Mouse (Mus musculus) gastrocnemius, adult 18-20 months (tissue): ENCODE data around the gene Ephb2. TPM values are rescaled to one million over a fixed set of nuclear protein-coding genes. Genes with fewer than 3 reads are reported as not detected.

Experiments used
- DNase-seq: peaks from one replicate; pipeline ENCODE4 v3.0.0; 2021; ENCODE audit warnings: low spot score
- total RNA-seq, 2 experiments: library from RNA; stranded (reverse); gene quantifications; 2 replicates each; pipeline ENCODE4 v1.2.3; 2021

Gene Ephb2
- total RNA-seq, 2 experiments from 2014 or later: 0.53 to 0.74 TPM

DNA sequence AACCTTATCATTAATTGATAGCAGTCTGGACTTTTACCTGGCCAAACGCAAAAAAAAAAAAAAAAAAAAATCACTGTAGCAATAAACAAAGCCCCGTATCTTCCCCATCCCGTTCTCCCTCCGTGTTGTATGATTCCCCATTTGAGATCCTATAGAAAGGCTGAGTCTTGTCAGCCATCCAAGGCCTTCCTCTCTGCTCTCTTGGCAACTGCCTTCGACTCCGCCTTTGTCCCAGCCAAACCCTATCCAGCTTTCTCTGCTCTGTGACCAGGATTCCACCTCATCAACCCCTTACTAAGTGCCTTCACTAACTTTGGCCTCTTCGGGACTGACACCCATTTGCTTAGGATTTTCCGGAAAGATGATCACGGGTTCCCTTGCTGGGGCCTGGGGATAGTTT lies 2.2 kb upstream of the Ephb2 start:
- no peak for DNase-seq

DNA sequence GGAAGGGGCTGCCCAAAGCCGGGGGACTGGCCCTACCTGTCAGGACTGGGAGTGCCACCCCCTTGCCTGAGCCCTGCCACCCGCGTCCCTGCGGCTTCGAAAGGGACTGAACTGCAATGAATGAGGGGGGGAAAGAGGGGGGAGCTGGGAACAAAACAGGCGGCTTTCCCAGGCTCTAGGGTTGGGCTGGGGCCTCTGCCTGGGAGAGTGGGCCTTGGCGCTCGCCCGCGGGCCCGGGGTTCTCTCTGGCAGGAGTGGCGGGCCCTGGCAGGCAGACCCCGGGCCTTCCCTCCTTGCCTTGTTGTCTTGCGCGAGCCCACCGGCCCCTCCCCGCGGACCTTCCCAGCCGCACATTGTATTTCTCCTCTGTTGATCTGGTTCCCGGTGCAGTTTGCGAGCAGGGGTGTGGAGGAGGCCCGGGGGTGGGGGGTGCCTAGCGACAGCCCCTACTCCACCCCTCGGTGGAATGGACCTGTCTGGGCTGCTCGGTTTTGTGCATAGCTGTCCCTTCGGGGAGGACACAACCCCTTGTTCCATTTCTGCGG lies 671 bp upstream of the Ephb2 start:
- DNase-seq: no peak

DNA sequence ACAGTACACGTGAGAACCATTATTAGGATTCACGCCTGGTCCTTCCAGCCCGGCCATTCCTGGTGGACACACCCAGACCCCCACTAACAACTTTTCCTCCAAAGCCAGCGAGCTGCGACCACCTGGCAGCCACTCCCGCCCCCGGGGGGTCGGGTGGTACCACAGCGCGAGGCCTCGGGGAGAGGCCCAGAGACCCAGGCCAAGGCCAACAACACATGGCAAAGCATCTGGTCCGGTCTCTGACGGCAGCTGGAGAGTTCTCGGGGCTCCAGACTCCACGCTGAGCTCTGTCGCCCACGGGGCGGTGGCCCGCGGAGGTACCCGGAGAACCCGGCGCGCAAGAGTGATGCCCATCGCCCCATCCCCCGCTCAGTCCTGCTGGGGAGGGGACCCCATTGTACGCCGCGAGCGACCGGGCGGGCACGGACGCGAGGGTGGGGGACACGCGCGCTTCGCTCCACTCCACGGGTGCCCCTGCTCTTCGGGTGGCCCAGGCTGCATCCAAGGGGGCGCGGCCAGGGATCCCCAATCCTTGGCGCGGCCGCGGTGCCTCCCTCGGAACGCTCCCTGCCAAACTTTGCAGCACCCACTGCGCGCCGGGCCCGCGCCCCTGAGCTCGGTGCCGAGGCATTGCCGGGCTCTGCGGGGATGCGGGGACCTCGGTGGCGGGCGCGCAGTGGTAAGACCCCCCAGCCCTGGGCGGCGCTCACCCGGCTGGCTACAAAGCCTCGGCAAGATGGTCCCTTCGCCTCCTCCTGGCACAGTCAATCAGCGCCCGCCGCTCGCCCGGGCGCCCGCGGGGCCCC lies 770 bp downstream of the Ephb2 start:
- no peak for DNase-seq

DNA sequence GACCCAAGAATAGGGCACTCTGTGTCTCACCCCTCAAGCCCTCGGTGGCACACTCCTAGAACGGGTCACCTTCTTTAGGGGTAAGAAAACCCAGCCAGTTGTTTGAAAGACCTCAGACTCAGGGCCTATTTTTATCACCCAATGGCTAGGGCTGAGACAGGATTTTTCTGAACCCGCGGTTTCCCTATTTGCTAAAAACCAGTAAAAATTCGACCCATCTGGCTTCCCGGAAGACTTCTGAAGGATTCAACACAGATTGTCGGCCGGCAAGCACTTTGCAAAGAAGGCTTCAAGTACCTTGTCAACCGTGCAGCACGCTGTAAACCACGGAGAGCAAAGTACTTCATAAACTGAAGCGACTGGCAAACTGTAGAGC lies 1.4 kb downstream of the Ephb2 start:
- no peak for DNase-seq

DNA sequence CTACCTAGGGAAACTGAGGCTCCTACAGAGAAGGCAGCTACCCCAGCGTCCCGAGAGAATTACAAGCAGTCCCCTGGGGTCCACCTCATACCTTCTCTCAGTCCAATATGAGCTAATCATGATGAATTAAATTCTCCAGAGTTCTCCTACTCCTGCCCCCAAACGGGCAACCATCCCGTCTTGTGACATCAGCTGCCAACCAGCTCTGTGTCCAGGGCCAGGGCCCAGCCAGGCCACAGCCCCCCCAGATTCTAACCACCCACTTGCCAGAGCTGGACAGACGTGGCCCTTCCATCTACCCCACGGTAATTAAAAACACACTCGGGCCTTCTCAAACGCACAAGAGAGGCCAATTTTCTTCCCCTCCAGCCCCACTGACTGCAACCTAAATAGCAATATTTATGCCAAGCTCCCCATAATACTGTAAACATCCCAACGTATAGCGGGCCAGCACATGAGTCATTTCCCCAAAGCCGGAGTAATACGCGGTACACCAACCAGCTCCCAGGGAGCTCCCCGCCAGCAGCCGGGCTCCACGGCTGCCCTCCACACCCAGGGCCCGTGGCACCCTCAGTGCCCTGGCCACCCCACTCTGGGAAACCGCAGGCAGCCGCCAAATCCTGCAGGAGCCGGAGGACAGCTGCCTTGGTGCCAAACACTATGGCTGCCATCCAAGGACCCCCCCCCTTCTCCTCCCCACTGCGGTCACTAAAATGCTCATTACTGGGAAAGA lies 2.0 kb downstream of the Ephb2 start:
- DNase-seq: no peak

DNA sequence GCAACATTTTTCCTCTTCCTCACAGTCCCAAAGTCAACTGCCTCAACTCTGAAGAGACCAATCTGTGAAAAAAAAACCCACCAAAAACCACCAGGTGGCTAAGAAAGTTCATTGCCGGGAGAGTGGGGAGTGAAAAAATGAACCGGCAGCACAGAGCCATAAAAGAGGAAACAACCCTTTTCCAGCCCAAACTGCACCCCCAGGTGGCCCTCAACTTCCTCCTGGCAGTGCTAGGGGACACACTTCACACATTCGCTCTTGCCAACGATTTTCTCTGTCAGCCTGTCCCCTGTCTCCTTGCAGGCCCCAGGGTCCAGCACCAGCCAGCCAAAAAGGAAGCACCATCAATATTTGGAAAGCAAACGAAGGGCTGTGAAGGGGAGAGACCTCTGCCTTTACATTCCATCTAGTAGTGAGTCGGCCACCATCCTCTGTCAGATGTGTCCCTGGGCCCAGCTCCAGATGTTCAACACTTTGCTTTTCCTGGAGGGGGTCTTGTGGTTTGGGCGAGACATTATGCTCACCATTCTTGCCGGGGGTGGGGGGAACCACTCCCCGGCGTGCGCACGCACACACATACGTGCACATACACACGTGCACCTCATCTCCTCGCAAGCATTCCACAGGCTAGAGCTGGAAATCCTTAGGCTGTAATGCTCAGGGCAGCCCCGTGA lies 3.1 kb downstream of the Ephb2 start:
- no peak for DNase-seq

DNA sequence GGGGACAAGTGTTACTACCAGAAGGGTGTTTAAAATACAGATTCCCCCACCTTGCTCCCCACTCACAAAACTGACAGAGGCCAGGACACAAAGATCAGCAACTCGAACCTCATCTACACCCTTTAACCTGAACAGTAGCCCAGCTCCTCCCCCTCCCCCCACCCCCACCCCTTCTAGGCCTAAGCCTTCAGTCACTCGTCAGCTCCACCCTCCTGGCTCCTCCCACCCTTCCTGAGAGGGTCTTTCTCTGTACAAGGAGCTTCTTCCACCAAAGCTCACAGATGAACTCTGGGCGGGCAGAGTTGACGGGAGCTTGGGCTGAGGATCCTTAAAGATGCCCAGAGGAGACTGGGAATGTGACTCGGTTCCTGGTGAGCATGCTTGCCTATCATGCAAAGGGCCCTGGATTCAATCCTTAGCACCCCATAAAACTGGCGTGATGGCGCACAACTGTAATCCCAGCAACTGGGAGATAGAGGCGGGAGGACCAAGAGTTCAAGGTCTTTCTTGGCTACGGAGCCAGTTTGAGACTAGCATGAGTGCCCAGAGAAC lies 5.4 kb downstream of the Ephb2 start:
- no peak for DNase-seq

DNA sequence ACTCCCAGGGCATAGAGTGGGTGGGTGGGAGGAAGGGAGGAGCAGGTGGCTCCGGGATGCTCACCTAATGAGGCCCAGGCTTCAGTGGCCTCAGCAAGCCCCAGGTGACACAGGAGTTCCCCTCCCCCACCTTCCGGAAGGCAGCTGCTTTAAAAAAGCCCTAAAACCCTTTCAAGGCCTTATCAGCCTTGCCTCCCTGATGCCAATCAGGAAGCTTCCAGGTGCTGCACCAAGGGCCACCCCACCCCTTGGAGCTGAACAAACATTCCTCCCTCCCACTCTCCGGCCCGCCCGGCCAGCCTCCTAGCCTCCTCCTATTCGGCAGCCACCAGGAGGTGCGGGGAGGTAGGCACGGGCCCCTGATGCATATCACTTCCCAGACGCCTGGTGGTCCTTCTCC lies 6.0 kb downstream of the Ephb2 start:
- no peak for DNase-seq

DNA sequence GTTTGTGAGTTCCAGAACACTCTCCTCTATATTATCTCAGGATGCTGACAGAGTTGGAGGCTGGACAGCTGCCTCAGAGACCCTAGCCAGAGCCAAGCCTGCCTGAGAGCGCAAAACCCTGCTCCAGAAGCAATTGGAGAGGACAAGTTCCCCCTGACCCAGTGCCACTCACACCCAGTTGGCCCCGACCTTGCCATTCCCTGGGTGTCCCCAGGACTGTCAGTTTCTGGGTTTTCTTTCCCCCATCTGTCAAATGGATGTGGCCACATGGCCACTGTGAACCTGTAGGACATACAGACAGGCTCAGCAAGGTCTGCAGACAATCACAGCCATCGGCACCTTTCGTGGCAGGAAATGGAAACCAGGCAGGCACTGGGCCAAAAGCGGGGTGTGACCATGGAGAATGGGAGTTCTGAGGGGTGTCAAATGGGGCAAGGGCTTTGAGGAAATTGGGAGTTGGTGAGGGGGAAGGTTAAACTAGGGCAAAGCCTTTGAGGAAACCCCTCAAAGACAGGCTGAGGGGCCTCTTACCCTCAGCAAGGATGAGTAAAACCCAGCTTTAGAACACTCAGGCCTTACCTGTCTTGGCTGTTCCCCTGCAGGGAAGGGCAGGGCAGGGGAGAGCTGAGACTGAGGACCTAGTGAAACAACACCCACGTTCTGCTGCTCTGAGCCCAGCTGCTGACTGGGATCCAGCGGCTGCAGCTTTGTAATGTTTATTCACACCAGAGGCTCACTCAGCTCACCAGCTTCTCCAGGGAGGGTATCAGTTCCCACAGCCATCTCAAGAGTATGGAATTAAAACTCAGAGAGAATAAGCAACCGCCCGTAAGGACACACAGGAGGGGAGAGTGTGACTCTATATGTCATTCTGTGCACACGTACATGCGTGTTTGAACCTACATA lies 6.9 kb downstream of the Ephb2 start:
- DNase-seq: no peak

DNA sequence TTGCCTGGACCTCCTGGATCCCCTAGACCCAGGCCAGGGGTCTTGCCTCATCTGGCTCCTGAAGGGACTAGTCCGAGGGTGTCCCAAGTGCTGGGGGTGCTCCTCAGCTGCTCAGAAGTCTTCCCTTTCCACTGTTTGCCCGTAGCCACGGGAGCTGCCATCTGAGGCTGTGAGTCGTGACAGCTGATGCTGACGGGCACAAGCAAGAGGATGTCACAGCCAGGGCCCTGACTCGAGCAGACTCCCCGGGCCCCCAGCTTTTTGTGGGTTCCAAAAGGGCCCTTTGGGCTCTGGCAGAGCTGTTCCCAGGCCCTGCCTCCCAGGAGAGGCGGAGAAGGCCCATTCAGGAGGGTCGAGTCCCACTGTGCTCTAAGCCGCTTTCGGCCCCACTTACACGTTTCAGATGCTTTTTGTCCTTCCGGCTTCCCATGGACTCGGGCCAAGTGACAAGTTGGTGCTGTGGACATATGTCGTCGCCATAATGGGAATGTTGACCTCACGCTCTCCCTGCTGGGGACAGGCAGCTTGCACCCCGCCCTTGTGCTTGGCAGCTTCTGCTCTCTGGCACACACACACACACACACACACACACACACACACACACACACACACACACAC lies 10.7 kb downstream of the Ephb2 start:
- no peak for DNase-seq

DNA sequence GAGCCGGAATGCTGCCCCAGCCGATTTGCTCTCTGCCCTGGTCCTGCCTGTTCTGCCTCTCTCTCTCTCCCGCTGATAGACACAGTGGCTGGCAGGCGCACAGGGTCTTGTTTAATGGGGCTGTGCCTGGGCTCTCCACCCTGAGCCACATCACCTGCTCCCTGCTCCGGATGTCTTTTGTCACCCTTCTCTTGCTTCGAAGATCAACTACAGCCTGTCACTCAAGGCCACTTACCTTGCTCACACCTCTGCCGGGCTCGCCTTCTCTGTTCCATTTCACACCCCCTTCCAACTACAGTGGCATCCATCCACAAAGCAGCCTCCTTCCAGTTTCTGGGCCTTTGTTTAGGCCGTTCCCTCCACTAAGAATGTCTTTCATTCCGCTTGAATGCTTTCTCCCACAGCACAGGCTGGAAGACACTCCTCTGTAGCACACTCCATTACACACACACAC lies 15.7 kb downstream of the Ephb2 start:
- no peak for DNase-seq

DNA sequence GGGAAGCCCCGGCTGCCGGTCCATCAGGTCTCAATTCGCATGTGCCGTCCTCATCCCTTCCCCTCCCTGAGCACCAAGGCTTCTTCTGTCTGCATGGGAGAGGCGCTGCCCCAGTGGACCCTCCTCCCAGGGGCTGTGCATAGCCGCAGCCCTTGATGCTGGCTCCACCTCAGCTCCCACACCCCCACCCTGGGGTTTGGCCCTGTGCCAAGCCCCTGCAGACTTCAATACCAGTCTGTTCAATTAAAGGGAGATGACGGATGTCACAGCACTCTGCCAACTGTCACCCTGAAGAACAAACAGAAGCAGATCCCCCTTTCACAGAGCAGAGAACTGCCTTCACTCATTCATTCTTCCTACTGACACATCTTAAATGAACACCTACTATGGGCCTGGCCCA lies 19.1 kb downstream of the Ephb2 start:
- DNase-seq: no peak

DNA sequence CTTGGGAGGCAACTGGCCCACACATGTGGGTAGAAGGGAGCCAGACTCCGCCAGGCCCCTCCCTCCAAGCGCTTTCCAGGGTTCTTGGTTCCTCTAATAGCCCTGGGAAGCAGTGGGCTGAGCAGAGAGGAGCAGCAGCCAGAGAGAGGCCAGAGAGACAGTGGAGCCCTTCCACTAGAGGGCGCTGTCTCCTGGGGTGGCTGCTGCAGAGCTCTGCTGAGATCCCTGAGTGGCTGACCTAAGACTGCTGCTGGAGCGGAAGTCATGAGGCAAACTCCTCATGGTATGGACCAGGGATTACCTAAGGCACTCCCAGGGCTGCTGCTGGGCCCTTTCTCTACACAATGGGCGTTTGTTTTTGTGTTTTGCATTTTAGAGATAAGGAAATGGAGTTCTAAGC lies 20.4 kb downstream of the Ephb2 start:
- peak; percentile 24 for DNase-seq

DNA sequence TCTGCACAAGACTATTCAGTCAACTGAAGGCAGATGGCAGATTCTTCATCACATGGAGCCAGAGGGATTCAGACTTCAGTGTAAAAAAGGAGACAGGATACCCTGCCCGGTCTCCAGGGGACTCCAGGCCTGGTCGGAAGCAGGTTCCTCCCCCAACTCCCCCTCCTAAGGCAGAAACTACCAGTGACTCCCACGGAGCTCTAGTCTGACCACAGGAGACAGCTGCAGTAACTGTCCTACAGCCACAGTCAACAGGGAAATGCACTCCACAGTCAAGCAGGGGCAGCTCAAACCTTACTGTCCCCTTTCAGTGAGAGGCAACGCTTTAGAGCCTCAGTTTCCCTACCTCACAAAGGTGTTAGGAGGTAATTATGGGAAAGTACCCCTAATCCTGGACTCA lies 23.2 kb downstream of the Ephb2 start:
- DNase-seq: no peak

DNA sequence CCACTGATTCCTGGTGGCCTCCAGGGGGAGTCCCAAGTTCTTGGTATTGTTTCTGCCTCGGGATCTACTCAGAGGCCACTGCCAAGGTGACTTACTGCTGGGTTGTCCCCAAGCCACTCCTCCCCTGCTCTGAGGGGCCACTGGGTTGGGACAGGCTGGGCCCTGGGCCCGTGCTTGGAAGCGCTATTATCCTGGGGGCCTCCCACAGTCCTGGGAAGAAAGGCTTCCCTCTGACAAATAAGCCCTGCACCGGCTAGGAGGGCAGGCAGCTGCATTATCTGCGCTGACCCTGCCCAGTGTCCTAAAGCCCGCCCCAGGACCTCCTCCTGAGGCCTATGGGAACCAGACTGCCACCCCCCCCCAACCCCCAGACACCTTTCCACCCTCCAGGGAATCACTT lies 24.2 kb downstream of the Ephb2 start:
- DNase-seq: no peak

DNA sequence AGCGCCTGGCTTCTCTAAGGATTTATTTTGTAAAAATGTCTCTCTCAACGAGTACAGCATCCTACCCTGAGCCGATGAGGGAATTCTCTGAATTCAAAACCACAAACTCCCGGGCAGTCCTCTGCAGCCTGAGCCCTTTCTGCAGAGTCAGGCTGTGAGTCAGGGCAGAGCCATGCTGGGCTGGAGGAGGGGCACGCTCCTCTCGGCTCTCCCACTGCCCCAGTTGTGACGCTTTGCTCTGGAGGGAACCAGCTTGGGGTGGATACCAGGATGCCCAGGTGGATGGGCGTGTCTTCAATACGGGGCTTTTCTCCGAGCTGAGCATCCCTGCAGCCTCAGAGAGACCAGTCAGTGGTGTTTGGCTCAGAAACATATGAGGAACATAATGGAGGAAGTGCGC lies 27.3 kb downstream of the Ephb2 start:
- DNase-seq: no peak

DNA sequence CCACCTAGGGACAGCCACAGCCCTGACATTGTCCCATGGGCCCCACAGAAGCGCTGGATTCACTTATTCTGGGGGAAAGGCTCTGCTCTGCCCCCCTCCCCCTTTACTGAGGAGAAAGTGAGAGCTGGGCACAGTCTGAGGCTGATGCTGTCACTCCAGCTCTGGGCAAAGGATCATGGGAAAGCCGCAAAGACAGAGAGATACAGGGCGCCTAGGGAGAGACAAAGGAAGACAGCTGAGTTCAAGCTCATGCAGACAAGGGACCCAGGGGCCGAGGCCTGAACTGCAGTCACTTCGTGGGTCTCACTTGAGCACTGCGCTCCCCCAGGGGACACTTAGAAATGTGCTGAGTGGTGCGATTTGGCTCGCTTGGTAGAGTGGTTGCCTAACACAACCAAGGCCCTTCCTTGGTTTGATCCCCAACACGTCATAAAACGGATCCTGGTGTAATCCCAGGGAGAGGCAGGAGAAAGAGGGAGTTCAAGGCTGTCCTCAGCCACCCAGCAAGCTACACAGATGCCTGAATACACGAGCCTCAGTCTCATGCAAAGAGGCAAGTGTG lies 28.3 kb downstream of the Ephb2 start:
- DNase-seq: no peak

DNA sequence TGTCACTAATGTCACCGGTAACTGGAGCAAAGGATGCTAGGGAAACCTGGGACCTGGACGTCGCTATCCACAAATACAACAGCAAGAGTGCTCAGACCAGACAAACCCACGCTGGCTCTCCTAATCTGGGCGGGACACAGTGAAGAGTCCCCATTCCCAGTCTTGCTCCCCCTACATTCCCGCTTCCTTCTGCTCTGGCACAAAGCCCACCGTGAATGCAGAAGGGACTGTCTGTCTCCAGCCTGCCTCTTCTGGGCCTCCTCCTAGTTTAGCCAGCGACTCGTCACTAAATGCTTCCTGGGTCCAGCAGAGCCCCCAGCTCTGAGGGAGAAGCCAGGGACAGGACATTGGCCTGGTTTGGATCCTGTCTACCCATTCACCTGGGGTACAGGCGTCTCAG lies 29.5 kb downstream of the Ephb2 start:
- no peak for DNase-seq

DNA sequence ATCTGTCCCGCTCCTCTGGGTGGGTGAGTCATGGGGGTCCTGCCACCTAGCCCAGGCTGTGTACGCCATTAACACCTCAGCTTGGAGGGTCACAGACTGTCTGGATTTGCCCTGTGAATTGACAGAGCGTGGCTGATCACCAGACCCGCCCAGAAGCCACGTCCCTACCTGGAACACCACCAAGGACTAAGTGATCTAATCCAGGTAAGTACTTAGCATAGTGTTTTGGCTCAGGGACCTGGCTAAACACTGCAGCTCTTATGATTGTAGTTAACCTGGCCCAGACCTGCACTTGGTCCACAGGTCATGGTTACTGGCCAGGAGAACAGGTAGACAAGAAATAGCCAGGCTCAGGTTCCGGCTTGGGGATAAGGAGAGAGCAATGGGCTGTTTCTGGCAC lies 31.4 kb downstream of the Ephb2 start:
- no peak for DNase-seq

DNA sequence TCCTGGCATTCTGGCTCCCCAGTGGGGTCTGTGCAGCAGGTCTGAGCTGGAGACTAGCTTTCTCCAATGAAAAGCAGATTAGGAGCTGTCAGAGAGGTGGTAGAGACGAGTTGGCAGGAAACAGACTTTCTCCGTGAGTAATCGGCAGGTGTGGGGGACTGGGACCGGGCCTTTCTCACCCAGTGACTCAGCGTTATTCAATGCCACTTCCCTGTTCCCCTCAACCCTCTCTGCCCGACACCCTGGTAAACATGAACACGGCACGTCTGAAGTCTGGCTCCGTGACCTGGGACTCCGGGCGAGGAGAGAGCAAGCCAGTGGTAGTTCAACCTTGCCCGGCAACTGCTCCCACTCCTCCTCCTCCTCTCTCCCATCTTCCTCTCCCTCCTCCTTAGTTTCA lies 33.3 kb downstream of the Ephb2 start:
- peak; percentile 34 for DNase-seq
